Mouse (Mus musculus) CH12F3 (cell line): Measurements from ENCODE around the gene Kif5c.

Experiments
- in situ Hi-C: fragments of 300-500 bp; cut with MboI; formaldehyde crosslinking; loops from 2 replicates; pipeline ENCODE4 v1.14.3; 2020; ENCODE audit warnings: low sequenced_read_pairs

The Kif5c gene

GRCm38 (mm10) chr2:49818126-49818525 lies 199.0 kb downstream of the Kif5c start:
- in situ Hi-C loops, result no loop called here

GRCm38 (mm10) chr2:49822312-49822711 lies 203.2 kb downstream of the Kif5c start:
- in situ Hi-C loops, result no loop called here
